Mouse (Mus musculus) liver, adult 2 months (tissue): Measurements from ENCODE around the gene Slc16a3.

ENCODE experiments used
- CTCF ChIP-seq: fragments of 200-500 bp; IDR thresholded peaks from 2 replicates; pipeline ENCODE4 v1.5.1; 2011; ENCODE audit warnings: low read depth, low read length, control low read depth
- POLR2A ChIP-seq: fragments of 200-500 bp; IDR thresholded peaks from 2 replicates; pipeline ENCODE4 v1.6.1; 2011; ENCODE audit warnings: low read length, control low read depth; ENCODE audit not compliant: insufficient read depth; ENCODE audit errors: extremely low read depth

- TF ChIP-seq CTCF (no peak), POLR2A (no peak)
These were observed 40.1 kb downstream of the Slc16a3 start for GRCm38 (mm10) chr11:120988410-120988809.
